Mouse (Mus musculus) CH12.LX (cell line): ENCODE data around the gene Olfr716.

ENCODE experiments used
- POLR2A ChIP-seq: IDR thresholded peaks from 2 replicates; pipeline ENCODE4 v1.6.1; 2011; ENCODE audit warnings: low read depth, mild to moderate bottlenecking, improper control_type of control experiment, low read length
- SIN3A ChIP-seq: IDR thresholded peaks from 2 replicates; pipeline ENCODE4 v1.6.1; 2012; ENCODE audit warnings: low read length, improper control_type of control experiment, inconsistent platforms

- TF ChIP-seq POLR2A: no peak
- no peak for TF ChIP-seq SIN3A
Measured at GRCm38 (mm10) chr7:107180406-107180805, 42.3 kb downstream of the Olfr716 start.
